ENCODE assay signal across 8 mouse cellular contexts in the genomic region with DNA sequence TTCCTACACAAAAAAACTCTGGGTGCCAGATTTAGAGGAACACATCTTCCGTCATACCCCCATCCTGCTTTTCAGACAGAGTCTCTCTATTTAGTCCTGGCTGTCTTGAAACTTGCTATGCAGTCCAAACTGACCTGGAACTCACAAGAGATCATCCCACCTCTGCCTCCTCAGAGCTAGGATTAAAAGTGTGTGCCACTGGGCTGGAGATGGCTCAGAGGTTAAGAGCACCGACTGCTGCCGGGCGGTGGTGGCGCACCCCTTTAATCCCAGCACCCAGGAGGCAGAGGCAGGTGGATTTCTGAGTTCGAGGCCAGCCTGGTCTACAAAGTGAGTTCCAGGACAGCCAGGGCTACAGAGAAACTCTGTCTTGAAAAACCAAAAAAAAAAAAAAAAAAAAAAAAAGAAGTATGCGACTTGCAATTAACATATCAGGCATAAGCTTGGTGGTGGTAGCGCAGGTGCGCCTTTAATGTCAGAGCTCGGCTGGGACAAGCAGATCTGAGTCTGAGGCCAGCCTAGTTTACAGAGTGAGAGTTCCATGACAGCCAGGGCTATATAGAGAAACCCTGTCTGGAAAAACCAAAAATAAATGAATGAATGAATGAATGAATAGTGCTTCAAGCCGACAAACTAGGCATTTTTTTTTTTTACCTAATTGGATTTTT. TPM values are rescaled to one million over a fixed set of nuclear protein-coding genes. Genes with fewer than 3 reads are reported as not detected.
DNase-seq lines count a peak whose midpoint lies in the region; ATAC-seq and TF ChIP-seq lines count a peak whose summit lies in the region.

No protein-coding gene starts in this region.

- H3K27ac ChIP-seq in kidney, postnatal 0 days, result no peak overlapping the region
- no peak overlapping the region for H3K27ac ChIP-seq in hindbrain, embryonic 12.5 days
- no peak overlapping the region for H3K27ac ChIP-seq in midbrain, embryonic 13.5 days

- DNase-seq in kidney, postnatal 0 days (ENCODE audit: low spot score), result no peak
- DNase-seq in kidney, postnatal 25 days, result no peak
- DNase-seq in T-cell, adult 2 months (ENCODE audit: low spot score), result peak; percentile 39
- DNase-seq in layer of hippocampus, adult 9-10 months (ENCODE audit: low spot score), result no peak
- no peak for DNase-seq in yolk sac, embryonic 10.5 days (ENCODE audit: low spot score)
- DNase-seq in left cerebral cortex, postnatal 14 days (ENCODE audit: low spot score in 2 of 2), result no peak

- H3K36me3 ChIP-seq in kidney, postnatal 0 days (ENCODE audit: insufficient read depth, low read length), result 0 out of 2 replicates have a peak, but pooled peaks cover 5% of the 10 kb centered on the region
- H3K36me3 ChIP-seq in hindbrain, embryonic 12.5 days, result peaks cover 6% of the 10 kb centered on the region
- peaks cover 6% of the 10 kb centered on the region for H3K36me3 ChIP-seq in midbrain, embryonic 13.5 days

- H3K4me2 ChIP-seq in kidney, postnatal 0 days (ENCODE audit: low read length), result peak overlapping the region; percentile 79
- H3K4me2 ChIP-seq in hindbrain, embryonic 12.5 days (replicated peaks), result peak overlapping the region; percentile 77
- peak overlapping the region; percentile 78 for H3K4me2 ChIP-seq in midbrain, embryonic 13.5 days (replicated peaks)

- H3K9ac ChIP-seq in kidney, postnatal 0 days (ENCODE audit: low read depth, low read length), result peak overlapping the region; percentile 92; the same call in 1 of the 2 replicates
- H3K9ac ChIP-seq in hindbrain, embryonic 12.5 days, result peak overlapping the region; percentile 95
- H3K9ac ChIP-seq in midbrain, embryonic 13.5 days (replicated peaks), result peak overlapping the region; percentile 87

- 0 out of 2 replicates have a peak, but pooled peaks cover 9% of the 10 kb centered on the region for H3K4me1 ChIP-seq in kidney, postnatal 0 days (replicated peaks; ENCODE audit: insufficient read depth, low read length)
- peaks cover 27% of the 10 kb centered on the region for H3K4me1 ChIP-seq in hindbrain, embryonic 12.5 days
- H3K4me1 ChIP-seq in midbrain, embryonic 13.5 days (replicated peaks), result peaks cover 39% of the 10 kb centered on the region

- intact Hi-C loops in left cerebral cortex, postnatal 14 days (cut with DNase I), result loop anchor here (5.0 kb wide), 1 partner anchor 109 kb away; a partner anchor contains a TSS

- H3K27me3 ChIP-seq in kidney, postnatal 0 days (ENCODE audit: insufficient read depth, low read length), result no peaks in the 10 kb centered on the region
- H3K27me3 ChIP-seq in hindbrain, embryonic 12.5 days, result no peaks in the 10 kb centered on the region
- H3K27me3 ChIP-seq in midbrain, embryonic 13.5 days, result no peaks in the 10 kb centered on the region

- no peaks in the 10 kb centered on the region for H3K9me3 ChIP-seq in kidney, postnatal 0 days (replicated peaks; ENCODE audit: low read length)
- H3K9me3 ChIP-seq in hindbrain, embryonic 12.5 days (replicated peaks), result no peaks in the 10 kb centered on the region
- no peaks in the 10 kb centered on the region for H3K9me3 ChIP-seq in midbrain, embryonic 13.5 days

- TF ChIP-seq CTCF in kidney, postnatal 0 days (IDR thresholded peaks at IDR 0.05; ENCODE audit: low read depth), result peak; percentile 8; the same call in 1 of the 2 replicates

- no peak for ATAC-seq in kidney, postnatal 0 days (replicated peaks; ENCODE audit: low FRiP score, low read depth)
- no peak for ATAC-seq in hindbrain, embryonic 12.5 days (ENCODE audit: low FRiP score)
- ATAC-seq in midbrain, embryonic 13.5 days, result no peak

- H3K4me3 ChIP-seq in kidney, postnatal 0 days (replicated peaks; ENCODE audit: low read depth, low read length), result peak overlapping the region; percentile 80
- H3K4me3 ChIP-seq in hindbrain, embryonic 12.5 days, result peak overlapping the region; percentile 94
- peak overlapping the region; percentile 88 for H3K4me3 ChIP-seq in midbrain, embryonic 13.5 days (replicated peaks)

- 26% methylated on average over 11 of the region's 11 CpGs for WGBS in kidney, postnatal 0 days
- 36% methylated on average over 10 of the region's 11 CpGs for WGBS in hindbrain, embryonic 12.5 days
- 28% methylated on average over 11 of the region's 11 CpGs for WGBS in midbrain, embryonic 13.5 days

RNA-seq across cellular contexts. Expression of a gene that starts 1.4 kb away (rescaled TPM):
- polyA plus RNA-seq in kidney, postnatal 0 days (2015; fragmentation: Nextera tagmentation; extraction: Ambion mirVana), result 23.1 and 24.4 TPM in 2 replicates
- 46.2 and 53.9 TPM in 2 replicates for polyA plus RNA-seq in hindbrain, embryonic 12.5 days (2016; fragmentation: Nextera tagmentation; extraction: Ambion mirVana)
- polyA plus RNA-seq in midbrain, embryonic 13.5 days (2015; fragmentation: Nextera tagmentation; extraction: Ambion mirVana), result 47.5 and 51.1 TPM in 2 replicates
- total RNA-seq in left cerebral cortex, postnatal 14 days (2021), result 10 to 100 TPM; 62.9 to 63.1 TPM

RNA-seq across cellular contexts. Expression of a gene that starts 34.8 kb away (rescaled TPM):
- polyA plus RNA-seq in kidney, postnatal 0 days (2015; fragmentation: Nextera tagmentation; extraction: Ambion mirVana), result 26.3 and 28.7 TPM in 2 replicates
- polyA plus RNA-seq in hindbrain, embryonic 12.5 days (2016; fragmentation: Nextera tagmentation; extraction: Ambion mirVana), result 35.5 and 35.8 TPM in 2 replicates
- polyA plus RNA-seq in midbrain, embryonic 13.5 days (2015; fragmentation: Nextera tagmentation; extraction: Ambion mirVana), result 37.1 and 38.1 TPM in 2 replicates
- total RNA-seq in left cerebral cortex, postnatal 14 days (2021), result 10 to 100 TPM; 25.3 to 26.7 TPM
